Mouse (Mus musculus): ENCODE results near the gene Prss22. TPM values are rescaled to one million over a fixed set of nuclear protein-coding genes. Genes with fewer than 3 reads are reported as not detected.
"Not testable (repeated sequence)": the region's sequence is repeated elsewhere in the genome, so short reads cannot be mapped to it uniquely, and the experiment has no call there.

Prss22 gene
- total RNA-seq, 4 experiments from 2014 or later, result not detected

DNA sequence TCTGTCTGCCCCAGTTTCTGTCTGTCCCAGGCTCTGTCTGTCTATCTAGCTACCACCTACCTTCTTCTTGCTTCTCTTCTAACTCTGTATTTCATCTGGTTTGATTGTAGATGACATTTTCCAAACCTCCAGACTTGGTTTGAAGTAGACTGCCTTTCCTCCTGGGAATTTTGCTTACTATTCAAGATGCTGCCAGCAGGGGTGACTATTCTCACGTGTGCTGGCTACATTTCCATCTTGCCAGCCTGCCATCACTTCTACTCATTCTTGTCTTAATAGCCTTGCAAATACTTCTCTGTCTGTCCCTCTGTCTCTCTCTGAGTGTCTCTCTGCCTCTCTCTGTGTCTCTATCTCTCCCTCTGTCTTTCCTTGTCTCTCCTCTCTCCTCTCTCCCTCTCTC, 2.5 kb downstream of the Prss22 start:
- DNase-seq (ENCODE audit: low spot score), result no peak

DNA sequence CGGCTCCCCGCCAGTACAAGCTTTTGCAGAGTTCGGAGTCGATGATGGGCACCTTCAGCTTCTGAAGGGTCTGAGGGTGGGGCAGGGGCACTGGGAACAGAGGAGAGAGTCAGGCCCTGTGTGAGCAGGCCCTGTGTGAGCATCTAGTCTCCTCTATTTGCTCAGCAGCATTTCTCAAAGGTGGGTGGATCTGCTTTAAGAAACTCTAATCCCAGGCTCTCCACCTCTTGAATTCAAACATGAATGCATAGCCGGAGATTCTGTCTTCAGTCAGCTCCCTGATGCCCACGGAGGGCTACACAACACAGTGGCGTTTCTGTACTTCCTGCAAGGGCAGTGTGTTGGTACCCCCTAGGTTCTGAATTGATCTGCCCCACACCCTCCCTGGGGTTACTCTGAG, 3.2 kb downstream of the Prss22 start:
- DNase-seq (ENCODE audit: low spot score), result no peak

DNA sequence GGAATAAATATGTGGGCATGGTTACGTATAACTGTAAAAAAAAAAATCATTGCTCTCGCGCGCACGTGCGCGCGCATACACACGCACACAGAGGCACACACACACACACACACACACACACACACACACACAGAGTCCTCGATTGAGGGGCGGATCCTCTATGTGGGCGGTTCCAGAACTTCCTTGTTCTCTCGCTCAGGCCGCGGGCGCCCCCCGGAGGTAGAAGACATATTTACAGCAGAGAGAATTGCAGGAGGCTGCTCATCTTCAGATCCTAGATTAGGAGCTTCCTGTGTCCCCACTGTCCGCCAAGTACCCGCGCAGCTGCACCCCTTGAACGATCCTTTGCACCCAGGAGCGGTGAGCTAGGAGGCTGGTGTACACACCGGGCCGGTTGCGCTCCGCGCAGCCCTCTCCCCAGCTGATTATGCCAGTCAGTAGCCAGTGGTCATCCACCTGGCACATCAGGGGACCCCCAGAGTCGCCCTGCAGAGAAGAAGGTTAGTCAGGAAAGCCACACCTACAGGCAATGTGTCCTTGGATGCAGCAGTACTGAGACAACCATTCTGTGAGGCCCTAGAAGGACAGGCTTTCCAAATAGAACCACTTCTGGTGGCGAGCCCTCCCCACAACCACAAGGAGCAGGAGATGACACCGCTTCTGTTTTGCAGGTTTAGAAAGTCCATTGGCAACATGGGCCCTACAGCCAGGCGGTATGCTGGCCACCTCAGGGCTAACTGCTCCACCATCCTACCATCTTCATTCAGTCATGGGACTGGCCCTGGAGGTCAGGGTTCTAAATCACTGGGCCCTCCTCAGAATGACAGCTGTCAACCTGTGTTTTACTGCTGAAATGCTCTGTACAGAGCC, 4.1 kb downstream of the Prss22 start:
- peak; percentile 82 for DNase-seq (ENCODE audit: low spot score)

DNA sequence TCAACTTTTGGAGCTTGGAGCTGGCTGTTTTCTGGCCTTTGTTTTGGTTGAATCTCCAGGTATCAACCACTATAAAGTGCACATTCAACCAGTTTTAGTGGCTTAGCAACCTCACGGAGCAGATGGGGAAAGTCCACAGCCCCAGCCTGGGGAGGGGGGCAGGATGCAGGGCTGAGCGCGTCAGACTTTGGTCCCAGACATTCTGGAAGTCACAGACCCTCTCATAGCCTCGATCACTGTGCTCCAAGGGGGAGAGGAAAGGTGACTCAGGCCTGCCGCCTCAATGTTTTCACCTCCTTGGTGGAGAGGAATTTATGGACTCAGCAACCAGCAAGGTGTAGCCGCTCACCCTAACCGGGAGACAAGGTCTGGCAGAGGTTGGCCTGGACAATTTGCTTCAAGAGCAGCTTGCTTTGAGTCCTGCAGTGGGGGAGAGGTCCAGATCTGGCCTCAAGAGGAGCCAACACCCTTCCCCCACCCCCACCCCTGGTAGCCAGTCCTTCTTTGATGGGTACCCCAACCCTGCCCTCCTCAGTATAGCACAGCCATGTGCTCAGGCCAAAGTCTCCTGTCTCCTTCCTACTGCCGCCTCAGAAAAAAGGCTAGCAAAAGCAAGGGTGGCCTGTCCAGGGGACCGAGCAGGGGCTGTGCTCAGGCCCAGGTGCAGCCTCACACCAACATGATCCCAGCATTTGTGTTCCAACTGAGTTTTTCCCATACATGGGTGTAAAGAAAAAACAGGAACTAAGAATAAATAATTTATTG, 4.9 kb downstream of the Prss22 start:
- no peak for DNase-seq (ENCODE audit: low spot score)

DNA sequence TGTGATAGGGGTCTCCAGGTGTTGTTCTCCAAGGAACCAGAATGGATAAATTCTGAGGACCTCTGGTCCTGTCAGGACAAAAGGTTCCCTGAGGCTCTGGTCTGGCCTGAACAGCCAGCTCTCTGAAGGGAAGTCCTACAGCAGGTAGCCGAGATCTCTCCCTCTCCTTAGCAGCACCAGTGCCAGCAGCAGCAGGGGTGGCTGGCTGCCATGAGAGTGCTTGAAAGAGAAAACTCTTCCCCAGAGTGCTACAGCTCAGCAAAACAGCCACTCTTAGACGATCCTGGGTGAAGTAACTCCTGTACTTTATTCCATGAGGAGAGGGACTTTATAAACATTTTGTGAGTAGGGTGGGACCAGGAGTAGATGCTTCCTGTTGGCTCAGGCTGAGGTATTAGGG, 8.1 kb downstream of the Prss22 start:
- DNase-seq (ENCODE audit: low spot score), result no peak

DNA sequence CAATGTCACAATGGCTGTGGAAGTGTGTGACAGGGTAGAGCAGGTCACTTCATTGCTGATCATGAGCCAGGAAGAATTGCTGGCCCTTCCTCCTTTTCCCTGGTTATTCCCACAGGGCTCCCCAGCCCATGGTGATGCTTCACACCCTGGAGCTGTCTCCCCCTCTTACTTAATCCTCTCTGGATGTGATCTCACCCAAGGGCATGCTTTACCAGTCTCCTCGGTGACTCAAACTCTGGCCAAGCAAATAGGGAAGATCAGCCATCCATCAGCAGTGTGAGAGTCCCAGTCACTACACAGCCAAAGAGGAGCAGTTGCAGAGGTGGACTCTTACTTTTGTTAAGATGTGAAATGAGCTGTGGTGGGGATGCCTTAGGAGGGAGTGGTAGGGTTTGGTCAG, 12.9 kb downstream of the Prss22 start:
- no peak for DNase-seq (ENCODE audit: low spot score)

DNA sequence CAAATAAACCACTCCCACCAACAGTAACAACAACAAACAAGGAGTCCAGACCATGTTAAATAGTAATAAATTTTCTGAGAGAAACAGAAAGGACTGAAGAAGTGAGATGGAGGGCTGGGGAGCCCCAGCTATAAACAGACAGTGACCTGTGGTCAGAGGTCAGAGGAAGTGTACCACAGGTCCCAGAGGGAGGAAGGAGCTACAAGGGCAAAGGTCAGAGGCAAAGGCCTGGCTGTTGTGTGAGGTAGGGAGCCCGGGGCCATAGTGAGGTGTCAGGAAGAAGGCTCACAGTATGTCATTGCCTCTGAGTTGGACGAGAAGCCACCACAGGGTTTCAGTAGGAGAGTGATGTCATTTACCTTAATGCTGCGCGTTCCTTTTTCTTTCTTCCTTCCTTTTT, 15.0 kb downstream of the Prss22 start:
- DNase-seq (ENCODE audit: low spot score), result no peak

DNA sequence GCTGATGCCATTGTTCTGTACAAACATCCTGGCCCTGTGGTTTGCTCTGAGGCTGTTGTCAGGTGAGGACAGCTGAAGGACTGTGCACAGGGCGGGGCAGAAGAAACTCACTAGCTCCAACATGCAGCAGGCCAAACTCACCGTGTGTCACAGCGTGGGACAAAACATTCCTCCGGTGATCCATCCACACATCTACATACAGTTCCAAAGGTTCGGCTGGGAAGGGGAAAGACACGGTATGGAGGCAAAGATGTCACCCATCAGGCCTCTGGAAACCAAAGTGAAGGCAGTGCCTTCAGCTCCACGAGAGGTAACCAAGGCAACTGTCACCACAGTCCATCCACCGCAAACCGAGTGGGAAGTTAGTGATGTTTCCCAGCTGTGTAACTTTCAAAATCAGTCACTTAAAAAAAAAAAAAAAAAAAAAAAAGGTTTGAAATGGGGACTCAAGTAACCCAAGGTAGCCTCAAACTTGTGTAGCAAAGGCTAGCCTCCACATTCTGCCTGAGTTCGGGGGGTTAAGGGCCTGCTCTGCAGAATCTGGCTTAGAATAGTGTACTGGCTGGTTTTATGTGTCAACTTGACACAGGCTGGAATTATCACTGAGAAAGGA, 17.5 kb downstream of the Prss22 start, which contains the start of gene Prss30:
TSS of gene Prss30 (minus strand) at position 270 of the 613 bp plus-strand sequence.
- DNase-seq (ENCODE audit: low spot score), result no peak

DNA sequence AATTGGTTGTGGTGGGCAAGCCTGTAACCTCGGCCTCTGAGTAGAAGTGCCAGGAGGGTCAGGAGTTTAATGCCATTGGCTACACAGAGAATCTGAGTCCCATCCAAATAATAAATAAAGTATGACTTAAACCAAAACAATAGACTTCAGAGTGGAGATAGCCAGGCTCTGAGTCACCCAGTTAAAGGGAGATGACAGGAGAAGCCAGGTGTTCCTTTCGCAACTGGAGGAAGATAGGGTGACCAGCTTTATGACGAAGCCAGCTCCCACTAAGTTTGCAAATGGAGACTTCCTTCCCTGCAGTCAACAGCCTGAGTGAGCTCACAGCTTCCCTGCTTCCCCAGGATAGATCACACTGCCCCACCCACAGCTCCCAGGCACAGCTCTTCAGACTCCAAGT, 18.4 kb downstream of the Prss22 start:
- DNase-seq (ENCODE audit: low spot score), result no peak

DNA sequence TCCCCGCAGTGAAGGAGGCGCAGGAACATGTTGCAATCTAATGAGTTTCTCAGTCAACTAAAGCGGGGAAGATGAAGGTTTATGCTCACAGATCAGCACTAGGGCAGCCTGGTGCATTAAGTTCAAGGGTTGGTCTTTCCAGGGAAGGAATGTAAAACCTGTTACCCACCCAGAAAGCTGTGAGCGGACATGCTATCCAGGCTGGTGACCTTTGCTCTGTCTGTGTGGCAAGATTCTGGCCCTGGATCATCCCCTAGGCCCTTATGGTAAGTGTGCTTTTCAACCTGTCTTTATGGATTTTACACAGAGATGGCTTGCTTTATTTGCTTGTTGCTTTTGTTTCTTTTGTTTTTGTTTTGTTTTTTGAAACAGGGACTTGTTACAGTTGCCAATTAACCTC, 21.2 kb downstream of the Prss22 start:
- no peak for DNase-seq (ENCODE audit: low spot score)

DNA sequence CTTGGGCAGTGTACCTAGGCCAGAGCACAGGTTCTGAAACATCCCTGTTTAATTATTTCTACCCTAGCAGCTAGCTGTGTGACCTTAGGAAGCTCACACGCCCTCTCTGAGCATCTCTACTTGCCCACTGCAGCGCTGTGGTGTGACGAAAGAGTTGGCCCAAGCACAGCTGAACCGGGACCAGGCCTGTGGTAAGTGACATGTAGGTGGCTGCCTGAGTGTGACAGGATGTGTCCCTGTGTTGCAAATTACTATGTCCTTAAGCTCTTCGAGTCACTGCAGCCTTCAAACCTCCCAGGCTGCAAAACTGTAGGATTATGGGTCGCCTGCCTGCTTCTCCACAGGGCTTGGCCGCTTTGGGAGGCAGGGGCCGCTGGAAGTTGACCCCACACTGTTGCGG, 26.6 kb downstream of the Prss22 start:
- no peak for DNase-seq (ENCODE audit: low spot score)

DNA sequence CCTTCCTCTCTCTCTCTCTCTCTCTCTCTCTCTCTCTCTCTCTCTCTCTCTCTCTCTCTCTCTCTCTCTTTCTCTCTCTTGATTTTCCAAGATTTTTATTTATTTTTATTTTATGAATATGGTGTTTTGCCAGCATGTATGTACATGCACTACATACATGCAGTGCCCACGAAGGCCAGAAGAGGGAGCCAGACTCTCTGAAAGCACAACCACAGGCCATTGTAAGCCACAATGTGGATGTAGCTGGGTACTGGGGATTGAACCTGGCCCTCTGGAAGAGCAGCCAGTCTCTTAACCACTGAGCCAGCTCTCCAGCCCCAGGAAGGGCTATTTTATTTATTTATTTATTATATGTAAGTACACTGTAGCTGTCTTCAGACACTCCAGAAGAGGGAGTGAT, 28.7 kb downstream of the Prss22 start:
- peak; percentile 63 for DNase-seq (ENCODE audit: low spot score)

DNA sequence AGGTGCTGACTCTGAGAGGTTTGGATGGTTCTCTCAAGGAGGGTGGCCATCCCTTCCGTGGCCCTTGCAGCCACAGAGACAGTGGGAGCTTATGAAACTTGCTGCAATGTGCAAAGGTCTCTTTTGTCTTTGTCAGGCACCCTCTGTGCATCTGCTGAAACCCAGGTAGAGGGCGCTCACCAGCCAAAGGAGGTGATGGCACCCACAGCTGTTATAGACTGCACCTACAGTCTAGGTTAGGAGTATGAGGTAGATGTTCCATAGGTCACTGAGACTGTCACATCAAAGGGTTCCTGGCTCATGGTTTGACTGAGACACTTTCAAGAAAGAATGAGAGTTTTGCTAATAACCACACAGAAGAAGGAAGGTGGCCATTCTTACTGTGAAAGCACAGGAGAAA, 29.1 kb downstream of the Prss22 start:
- no peak for DNase-seq (ENCODE audit: low spot score)

DNA sequence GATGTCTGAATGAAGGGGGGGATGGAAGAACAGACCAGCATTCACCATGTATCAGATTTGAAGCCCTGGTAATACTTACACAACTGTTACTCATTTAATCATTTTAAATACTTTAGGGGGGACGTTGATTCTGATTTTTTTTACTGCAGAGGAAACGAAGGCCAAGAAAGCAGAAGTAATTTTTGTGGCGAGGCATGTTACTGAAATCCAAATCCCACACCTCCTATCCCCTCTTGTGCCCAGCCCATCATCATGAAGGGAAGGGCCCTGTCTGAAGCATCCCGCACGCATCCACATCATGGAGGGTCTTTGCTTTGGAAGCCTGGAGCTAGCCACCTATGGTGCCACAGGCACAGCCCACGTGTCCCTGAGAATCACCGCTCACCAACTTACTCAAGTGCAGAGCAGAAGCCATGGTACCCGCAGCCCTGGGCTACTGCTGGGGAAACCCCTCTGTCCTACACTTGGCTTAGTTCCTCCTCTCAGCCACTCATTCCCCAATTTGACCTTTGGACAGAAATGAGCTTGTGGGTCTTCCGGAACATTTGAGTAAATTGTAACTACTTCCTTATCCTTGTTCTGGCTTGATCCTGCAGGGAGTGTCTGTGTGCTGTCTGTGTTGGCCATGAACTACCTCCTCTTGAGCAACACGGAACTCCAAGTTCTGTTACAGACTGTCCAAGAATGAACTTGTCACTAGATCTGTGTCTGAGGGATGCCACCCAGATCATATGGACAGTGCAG, 31.1 kb downstream of the Prss22 start:
- DNase-seq (ENCODE audit: low spot score), result peak; percentile 17

DNA sequence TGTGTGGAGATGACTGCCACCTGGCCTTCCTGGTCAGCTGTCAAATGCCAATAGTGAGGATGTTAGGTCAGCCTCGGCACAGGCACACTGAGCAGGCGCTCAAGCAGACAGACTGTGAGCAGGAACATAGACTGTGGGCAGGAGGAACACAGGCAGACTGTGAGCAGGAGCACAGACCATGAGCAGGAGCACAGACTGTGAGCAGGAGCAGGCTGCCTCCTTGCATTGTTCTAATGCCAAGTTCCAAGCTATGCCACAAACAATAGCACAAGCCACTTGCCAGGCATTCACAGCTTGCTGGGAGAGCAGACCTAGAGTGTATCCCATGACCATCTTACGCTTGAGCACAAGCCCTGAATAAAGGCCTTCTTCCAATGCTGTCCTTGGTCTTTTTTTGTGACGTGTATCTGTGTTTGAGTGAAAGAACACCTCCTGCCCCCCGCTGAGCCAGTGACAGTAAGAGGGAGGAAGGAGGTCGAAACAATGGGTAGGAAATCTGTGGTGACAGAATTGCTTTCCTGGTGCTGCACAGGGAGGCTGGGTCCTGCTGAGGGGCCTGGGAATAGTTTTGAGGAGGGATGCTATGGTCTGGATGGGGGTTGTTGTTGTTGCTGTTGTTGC, 32.0 kb downstream of the Prss22 start:
- no peak for DNase-seq (ENCODE audit: low spot score)

DNA sequence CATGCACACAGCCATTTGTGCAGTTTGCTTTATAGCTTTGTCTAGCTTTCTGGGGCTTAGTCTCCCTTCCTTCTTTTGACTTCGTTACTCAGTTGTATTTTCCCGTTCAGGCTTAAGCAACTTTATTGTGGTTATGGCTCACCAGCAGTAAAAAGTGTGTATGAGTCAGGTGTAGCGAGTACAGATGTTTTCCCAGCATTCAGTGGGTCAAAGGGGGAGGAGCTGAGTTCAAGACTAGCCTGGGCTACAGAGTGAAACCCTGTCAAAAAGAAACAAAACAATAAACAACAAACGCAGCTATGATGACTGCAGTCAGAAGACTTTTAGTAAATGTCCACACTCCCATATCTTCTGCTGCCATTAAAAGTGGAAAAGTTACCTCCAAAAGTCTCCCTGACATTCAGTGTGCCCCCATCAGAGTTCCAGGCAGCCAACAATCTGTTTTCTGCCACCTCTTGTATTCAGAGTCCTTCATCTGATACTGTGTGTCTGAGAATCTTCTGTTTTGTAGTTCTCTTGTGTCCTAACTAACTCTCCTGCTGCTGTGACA, 36.3 kb downstream of the Prss22 start:
- no peak for DNase-seq (ENCODE audit: low spot score)

DNA sequence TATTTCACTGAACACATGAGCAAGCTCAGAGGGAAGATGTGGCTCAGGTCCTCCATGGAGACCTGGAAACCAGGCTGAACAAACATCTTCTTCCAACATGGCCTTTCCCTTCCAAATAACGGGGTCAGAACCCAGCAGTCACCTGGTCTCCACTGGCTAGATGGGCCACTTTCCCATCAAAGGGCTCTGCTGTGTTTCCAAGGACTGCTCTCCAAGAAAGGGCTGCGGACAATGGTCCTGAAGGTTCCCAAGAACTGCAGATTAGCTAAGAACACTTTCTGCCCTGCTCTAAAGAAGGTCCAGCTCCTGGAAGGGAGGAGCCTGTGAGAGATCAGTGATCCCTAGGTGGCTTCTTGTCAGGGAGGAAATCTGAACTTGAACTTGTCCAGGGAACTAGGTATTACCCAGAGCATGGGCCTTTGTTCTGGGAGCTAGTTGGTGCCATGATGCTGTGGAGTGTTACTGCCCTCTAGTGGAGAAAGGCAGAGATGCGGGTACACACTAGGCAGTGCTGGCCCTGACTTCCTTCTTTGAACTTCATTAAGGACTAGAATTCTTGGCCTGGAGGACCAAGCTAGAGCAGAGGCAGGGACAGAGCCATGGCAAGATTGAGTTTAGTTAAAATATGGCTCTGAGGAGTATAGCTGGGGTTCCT, 37.7 kb downstream of the Prss22 start:
- peak; percentile 78 for DNase-seq (ENCODE audit: low spot score)

DNA sequence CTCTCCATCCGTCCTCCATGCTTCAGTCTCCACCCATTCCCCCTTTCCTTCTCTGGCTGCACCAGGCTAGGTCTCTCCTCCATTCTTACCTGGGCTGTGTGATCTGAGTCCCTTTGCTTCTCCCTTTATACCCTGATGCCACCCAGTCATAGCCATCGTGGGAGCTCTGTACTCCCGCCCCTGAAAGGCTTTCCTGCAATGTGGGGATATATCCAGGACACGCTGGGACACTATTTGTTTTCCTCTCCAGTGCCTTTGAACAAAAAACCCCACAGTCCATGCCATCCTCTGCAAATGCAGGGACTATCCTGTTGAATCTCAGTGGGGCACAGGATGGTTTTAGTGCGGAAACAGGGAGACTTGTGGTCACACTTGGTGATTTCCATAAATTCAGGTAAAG, 42.7 kb downstream of the Prss22 start, which contains the start of gene Sbpl:
TSS of gene Sbpl (minus strand) at position 101 of the 400 bp plus-strand sequence.
- DNase-seq (ENCODE audit: low spot score), result no peak

DNA sequence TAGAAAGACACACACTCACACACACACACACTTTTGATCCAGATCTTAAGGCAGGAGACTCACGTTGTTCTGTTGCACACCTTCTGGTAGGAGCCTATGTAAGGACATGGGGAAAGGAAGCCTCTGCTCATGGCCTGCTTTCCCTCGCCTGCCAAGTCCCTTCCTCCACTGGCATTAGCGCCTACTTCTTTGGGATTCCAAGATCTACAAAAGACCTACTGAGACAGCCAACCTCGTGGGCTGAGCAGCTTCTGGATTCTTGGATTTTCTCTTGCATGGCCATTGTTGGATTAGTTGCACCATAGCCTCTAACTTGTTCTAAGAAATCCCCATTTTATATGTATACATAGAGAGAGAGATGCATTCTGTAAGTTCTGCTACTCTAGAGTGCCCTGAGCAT, 47.1 kb downstream of the Prss22 start:
- not testable (repeated sequence) for DNase-seq (ENCODE audit: low spot score)

DNA sequence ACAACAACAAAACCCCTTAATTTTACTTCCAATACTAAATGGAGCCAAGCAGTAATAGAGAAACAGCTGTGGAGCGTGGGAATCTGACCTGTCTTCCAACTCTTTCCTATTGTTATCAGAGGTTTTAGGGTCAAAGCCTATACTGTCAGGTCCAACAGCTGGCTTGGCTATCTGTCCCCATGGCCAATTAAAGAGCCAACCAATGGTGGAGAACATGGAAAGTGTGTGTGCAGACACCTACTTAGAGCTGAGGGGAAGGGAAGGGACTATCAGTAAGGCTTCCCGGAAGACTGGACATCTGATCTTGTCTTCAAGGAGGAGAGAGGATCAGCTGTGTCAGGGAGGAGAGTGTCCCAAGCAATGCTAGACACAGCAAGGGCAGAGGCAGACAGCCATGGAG, 48.8 kb downstream of the Prss22 start:
- DNase-seq (ENCODE audit: low spot score), result no peak
